Mouse (Mus musculus) lung, adult 2 months (tissue): ENCODE results near the gene Nap1l1. TPM values are rescaled to one million over a fixed set of nuclear protein-coding genes. Genes with fewer than 3 reads are reported as not detected.

ENCODE experiments used
- DNase-seq: peaks from one replicate; pipeline ENCODE4 v3.0.0; 2022
- H3K4me1 ChIP-seq: fragments of 200-500 bp; 2 replicates; pipeline ENCODE4 v1.6.1; 2011; ENCODE audit warnings: low read length; ENCODE audit not compliant: control insufficient read depth, insufficient read depth
- H3K4me3 ChIP-seq: fragments of 200-500 bp; replicated peaks from 2 replicates; pipeline ENCODE3; 2011; ENCODE audit warnings: low read depth, mild to moderate bottlenecking, control low read depth, low read length; ENCODE audit errors: extremely low read depth
- CTCF ChIP-seq: fragments of 200-500 bp; IDR thresholded peaks from 2 replicates; pipeline ENCODE4 v1.5.1; 2011; ENCODE audit warnings: mild to moderate bottlenecking, low read length, control low read depth; ENCODE audit not compliant: insufficient read depth
- POLR2A ChIP-seq: fragments of 200-500 bp; IDR thresholded peaks from 2 replicates; pipeline ENCODE4 v1.6.1; 2011; ENCODE audit warnings: low read depth, mild to moderate bottlenecking, control low read depth, low read length, borderline replicate concordance; ENCODE audit errors: extremely low read depth
- WGBS: fragments of 180-500 bp; shearing (Covaris S2); methylation state at CpG from one replicate; pipeline ENCODE4 v1.1.7; 2018; 5-methylcytosine and 5-hydroxymethylcytosine counted together
- polyA plus RNA-seq: library from polyadenylated mRNA; depleted of rRNA; stranded (reverse); fragments of >200 nt; gene quantifications from 2 replicates; pipeline ENCODE4 v1.2.3, GENCODE M21; 2012

Gene Nap1l1
- polyA plus RNA-seq, 1 experiment: 20.7 TPM

GRCm38 (mm10) chr10:111504606-111505005 lies 31.6 kb downstream of the Nap1l1 start:
- no peak for TF ChIP-seq CTCF
- no peak for TF ChIP-seq POLR2A
- H3K4me1 ChIP-seq: 0 out of 2 replicates have a peak, but pooled peaks cover 2% of the 10 kb centered on the region
- H3K4me3 ChIP-seq: no peak overlapping the region
- DNase-seq: no peak
- 43% methylated on average over 1 of the region's 1 CpGs for WGBS

GRCm38 (mm10) chr10:111505406-111505805 lies 32.4 kb downstream of the Nap1l1 start:
- DNase-seq: peak; percentile 33
- TF ChIP-seq CTCF: no peak
- TF ChIP-seq POLR2A: no peak
- WGBS: 54% methylated on average over 7 of the region's 7 CpGs
- Histone ChIP-seq H3K4me3 (no peak overlapping the region), H3K4me1 (peaks cover 4% of the 10 kb centered on the region; the same call in 1 of the 2 replicates)

GRCm38 (mm10) chr10:111506101-111506925 lies 33.3 kb downstream of the Nap1l1 start, which contains the start of gene Phlda1:
Phlda1 (plus strand) TSS chr10:111506286.
- DNase-seq: peak; percentile 96
- no peak for TF ChIP-seq CTCF
- TF ChIP-seq POLR2A: peak; percentile 93
- under 1% methylated on average over 93 of the region's 94 CpGs for WGBS
- Histone ChIP-seq H3K4me1 (peaks cover 7% of the 10 kb centered on the region), H3K4me3 (peak within 1 kb of the TSS; percentile 77)

DNA sequence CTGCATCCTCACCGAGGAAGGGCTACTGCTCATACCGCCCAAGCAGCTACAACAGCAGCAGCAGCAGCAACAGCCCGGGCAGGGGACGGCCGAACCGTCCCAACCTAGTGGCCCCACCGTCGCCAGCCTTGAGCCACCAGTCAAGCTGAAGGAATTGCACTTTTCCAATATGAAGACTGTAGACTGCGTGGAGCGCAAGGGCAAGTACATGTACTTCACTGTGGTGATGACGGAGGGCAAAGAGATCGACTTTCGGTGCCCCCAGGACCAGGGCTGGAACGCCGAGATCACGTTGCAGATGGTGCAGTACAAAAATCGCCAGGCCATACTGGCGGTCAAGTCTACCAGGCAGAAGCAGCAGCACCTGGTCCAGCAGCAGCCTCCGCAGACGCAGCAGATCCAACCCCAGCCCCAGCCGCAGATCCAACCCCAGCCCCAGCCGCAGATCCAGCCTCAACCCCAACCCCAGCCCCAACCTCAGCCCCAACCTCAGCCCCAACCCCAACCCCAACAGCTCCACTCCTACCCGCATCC lies 34.0 kb downstream of the Nap1l1 start:
- H3K4me3 ChIP-seq: peak overlapping the region; percentile 77
- WGBS: under 1% methylated on average over 23 of the region's 23 CpGs
- TF ChIP-seq CTCF (no peak), POLR2A (peak; percentile 46; the same call in 1 of the 2 replicates)
- DNase-seq: peak; percentile 74
- peaks cover 7% of the 10 kb centered on the region for H3K4me1 ChIP-seq

- WGBS: 4% methylated on average over 38 of the region's 38 CpGs
- DNase-seq: peak; percentile 69
- TF ChIP-seq CTCF (no peak), POLR2A (no peak)
- Histone ChIP-seq H3K4me3 (peak overlapping the region; percentile 77), H3K4me1 (peaks cover 7% of the 10 kb centered on the region)
Observed at GRCm38 (mm10) chr10:111507460-111508211, 34.6 kb downstream of the Nap1l1 start.

DNA sequence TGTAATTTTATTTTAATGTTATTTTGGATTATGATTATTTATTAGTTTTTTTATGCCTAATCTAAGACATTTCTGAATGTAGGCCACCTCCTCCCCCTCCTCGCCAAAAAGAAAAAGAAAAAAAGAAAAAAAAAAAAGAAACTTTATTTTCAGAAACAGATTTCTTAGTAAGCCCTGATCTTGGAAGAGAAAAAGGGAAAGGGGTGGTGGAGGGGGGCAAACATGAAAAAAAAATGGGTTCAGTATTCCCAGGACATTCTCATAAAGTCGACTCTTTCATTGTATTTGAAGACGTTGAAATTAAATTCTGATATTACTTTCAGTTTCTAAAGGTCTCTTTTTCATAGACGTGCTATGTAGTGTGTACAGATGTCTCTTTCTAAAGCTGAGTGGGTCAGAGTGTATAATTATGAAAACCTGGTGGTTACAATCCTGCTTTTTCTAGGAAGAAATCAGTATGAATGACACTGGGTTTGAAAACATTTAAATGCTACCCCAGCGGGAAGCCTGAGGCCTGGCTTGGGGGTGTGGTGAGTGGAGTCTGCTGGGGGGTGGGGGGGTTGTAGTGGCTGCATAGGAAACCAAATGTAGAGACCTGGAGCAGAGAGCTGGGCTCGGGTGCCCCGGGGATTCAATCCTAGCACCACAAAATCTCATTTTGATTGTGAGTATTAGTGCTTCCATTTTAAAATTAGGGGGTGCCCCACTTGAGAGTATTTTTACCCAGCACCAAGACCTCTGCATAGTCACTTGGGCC lies 35.5 kb downstream of the Nap1l1 start:
- WGBS: 33% methylated on average over 7 of the region's 7 CpGs
- TF ChIP-seq CTCF (no peak), POLR2A (no peak)
- Histone ChIP-seq H3K4me1 (peaks cover 6% of the 10 kb centered on the region), H3K4me3 (peak overlapping the region; percentile 20)
- no peak for DNase-seq

DNA sequence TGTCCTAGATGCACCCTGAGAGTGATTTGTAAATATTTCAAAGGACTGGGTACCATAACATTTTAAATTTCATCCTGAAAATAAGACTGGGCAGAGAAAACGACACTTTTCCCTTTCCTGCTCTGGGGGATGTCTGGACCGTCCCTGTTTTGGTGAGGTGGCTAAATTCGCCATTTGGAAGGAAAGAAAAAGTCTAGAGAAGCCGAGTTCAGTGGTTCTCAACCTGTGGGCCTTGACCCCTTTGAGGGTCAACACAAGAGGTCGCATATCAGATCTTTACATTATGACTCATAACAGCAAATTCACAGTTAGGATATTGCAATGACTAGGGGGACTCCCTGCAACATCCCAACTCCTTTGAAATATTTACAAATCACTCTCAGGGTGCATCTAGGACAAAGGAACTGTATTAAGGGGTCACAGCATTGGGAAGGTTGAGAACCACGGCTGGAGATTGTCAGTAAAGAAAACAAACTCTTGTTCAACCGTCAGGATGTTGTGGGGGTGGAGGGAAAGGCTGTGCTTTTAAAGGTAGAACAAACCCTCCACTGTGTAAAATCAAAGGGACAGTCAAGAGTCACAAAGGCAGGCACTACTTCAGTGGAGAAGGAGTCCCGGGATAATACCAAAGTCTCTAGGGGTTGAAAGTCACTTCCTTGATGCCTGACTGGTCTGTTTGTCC lies 36.2 kb downstream of the Nap1l1 start:
- peaks cover 5% of the 10 kb centered on the region for H3K4me1 ChIP-seq
- TF ChIP-seq CTCF (no peak), POLR2A (no peak)
- H3K4me3 ChIP-seq: no peak overlapping the region
- no peak for DNase-seq
- WGBS: 50% methylated on average over 8 of the region's 8 CpGs

- Histone ChIP-seq H3K4me1 (peaks cover 5% of the 10 kb centered on the region), H3K4me3 (no peak overlapping the region)
- DNase-seq: no peak
- TF ChIP-seq POLR2A (no peak), CTCF (no peak)
- WGBS: 50% methylated on average over 7 of the region's 7 CpGs
Observed at GRCm38 (mm10) chr10:111509981-111510380, 37.0 kb downstream of the Nap1l1 start.
